Mouse (Mus musculus) testis, postnatal 10 days (tissue): Measurements from ENCODE around the gene Mapk8ip3.

Source experiments
- DNase-seq: peaks from one replicate; pipeline ENCODE4 v3.0.0; 2021; ENCODE audit warnings: low spot score

Mapk8ip3 gene

GRCm38 (mm10) chr17:24902124-24902523 lies 34.7 kb downstream of the Mapk8ip3 start:
- DNase-seq, result no peak

- DNase-seq, result no peak
Observed at GRCm38 (mm10) chr17:24900014-24900413, 36.8 kb downstream of the Mapk8ip3 start.

DNA sequence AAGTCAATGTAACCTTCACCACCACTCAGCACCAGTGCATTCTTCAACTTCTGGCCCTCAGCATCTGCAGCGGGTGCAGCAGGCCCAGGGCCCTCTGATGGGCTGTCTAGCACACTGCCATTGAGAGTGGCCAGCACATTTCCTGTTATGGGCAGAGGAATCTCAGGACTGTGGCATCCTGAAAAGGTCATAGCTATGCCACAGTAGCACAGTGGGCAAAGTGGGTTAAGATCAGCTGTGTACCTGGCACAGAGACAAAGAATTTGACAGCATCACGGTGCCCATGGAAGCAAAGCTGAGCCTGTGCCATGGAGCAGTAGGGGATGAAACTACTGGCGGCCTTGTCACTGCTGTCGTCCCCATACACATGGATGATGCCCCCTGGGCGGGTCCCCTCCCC lies 37.6 kb downstream of the Mapk8ip3 start:
- no peak for DNase-seq

GRCm38 (mm10) chr17:24898041-24898854 lies 38.5 kb downstream of the Mapk8ip3 start:
- DNase-seq, result no peak

DNA sequence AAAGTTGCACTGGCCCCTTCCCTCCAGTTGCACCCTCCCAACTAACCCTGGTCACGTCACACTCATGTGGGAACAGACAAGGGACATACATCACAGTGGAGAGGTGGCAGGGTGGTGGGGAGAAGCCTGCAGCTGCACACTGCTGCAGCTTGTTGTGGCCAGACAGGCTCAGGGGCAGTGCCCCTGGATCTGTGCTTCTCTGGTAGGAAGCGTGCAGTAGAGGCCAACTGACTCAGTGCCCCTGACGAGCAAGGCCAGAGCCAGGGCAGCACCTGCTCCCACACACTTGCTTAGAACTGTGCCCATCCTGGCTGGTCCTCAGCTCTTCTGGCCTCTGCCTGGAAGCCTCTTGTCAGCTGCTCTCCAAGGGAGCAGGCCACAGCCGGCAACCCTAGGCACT lies 39.2 kb downstream of the Mapk8ip3 start:
- no peak for DNase-seq

DNA sequence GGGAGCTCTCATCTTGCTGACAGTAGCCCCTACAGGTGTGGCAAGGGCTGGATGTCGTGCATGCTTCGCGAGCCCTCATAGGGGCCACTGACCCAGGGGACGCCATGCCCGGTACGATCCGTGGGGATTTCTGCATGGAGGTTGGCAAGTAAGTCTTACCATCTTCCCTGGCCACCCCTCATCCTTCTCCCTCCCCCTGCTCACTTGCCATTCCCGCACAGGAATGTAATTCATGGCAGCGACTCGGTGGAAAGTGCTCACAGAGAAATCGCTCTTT lies 39.8 kb downstream of the Mapk8ip3 start:
- no peak for DNase-seq

DNA sequence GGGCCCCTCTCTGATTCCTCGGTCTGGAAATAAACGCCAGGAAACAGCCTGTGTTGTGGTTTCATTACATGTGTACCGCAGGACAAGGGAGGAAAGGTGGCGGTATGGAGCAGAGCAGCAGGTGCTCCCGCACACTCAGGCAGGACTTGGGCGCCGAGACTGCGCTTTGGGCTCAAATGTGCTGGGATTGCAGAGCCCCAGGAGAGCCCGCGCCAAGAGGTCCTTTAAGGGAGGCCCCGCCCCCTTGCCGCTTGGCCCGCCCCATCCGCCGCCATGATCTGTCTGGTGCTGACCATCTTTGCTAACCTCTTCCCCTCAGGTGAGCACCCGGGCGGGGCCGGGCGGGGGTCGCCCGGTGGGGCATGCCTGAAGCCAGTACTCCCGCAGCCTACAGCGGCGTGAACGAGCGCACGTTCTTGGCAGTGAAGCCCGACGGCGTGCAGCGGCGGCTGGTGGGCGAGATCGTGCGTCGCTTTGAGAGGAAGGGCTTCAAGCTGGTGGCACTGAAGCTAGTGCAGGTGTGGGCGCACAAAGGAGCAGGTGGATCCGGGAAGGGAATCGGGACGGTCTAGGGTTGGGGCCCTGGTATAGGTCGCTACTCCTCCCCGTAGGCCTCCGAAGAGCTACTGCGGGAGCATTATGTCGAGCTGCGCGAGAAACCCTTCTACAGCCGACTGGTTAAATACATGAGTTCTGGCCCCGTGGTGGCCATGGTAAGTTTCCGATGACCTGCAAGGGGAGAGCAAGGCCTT lies 40.4 kb downstream of the Mapk8ip3 start, which contains the start of gene Nme3:
TSS of gene Nme3 (plus strand) at position 260 of the 752 bp plus-strand sequence.
- DNase-seq, result peak; percentile 85

GRCm38 (mm10) chr17:24895571-24896240 lies 41.1 kb downstream of the Mapk8ip3 start:
- no peak for DNase-seq

GRCm38 (mm10) chr17:24894995-24895547 lies 41.7 kb downstream of the Mapk8ip3 start, which contains the start of the genes Eme2 and Mrps34:
Eme2 (minus strand) TSS chr17:24895087.
Mrps34 (plus strand) TSS chr17:24895116.
- DNase-seq, result peak; percentile 83

DNA sequence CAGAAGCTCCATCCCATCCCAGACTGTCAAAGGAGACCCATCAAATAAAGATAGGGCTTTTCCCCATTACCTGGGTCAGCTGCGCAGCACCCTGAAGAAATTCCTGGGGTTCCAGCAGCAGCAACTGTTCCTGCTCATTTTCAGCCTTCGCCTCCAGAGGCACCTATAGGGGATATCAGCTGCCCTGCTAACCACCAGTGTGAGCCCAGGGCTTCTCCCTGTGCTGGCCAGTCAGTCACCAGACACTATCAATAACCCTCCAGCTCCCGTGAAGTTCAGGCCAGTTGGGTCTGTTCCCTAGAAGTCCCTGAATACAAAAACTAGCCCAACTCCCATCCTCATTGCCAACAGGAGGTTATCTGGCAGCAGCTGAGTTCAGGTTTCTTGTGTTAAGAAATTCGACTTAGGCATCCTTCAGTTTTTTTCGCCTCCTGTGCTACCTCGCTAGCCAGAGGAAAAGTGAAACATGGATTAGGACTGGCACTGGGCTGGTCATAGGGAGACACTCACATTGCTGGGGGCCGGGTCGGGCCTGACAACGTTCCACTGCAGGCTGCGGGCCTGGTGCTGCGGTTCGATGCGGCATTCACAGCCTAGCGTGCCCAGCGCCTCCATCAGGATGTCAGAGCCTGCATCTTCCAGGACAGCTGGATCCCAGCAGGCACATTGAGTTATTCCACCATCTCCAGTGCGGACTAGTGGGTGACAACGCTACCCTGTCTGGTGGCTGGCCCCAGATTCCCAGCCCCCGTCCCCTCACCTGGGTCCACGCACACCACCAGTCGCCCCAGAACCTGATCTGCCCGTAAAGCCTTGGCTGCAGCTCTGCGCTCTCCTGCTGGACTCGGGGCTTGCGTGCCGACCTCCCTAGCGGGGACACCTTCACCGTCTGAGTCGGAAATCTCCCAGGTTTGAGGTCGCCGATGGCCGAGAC lies 42.4 kb downstream of the Mapk8ip3 start:
- no peak for DNase-seq

GRCm38 (mm10) chr17:24893276-24893675 lies 43.5 kb downstream of the Mapk8ip3 start:
- DNase-seq, result no peak

GRCm38 (mm10) chr17:24892785-24893184 lies 44.0 kb downstream of the Mapk8ip3 start:
- no peak for DNase-seq

DNA sequence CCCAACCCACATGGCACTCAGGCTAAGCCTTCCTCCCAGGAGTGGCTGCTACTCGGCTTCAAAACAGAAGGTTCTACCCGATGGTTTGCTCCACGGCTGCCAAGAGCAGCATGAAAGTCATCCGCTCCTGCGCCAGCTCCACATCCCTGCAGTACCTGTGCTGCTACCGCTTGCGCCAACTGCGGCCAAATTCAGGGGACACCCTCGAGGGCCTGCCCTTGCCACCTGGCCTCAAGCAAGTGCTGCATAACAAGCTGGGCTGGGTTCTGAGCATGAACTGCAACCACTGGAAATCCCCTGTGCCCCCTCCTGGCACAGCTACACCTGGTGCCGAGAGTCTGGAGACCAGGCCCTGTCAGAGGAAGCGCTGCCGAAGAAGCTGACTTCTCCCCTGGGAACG lies 45.5 kb downstream of the Mapk8ip3 start:
- no peak for DNase-seq

GRCm38 (mm10) chr17:24890151-24891092 lies 46.4 kb downstream of the Mapk8ip3 start:
- no peak for DNase-seq

DNA sequence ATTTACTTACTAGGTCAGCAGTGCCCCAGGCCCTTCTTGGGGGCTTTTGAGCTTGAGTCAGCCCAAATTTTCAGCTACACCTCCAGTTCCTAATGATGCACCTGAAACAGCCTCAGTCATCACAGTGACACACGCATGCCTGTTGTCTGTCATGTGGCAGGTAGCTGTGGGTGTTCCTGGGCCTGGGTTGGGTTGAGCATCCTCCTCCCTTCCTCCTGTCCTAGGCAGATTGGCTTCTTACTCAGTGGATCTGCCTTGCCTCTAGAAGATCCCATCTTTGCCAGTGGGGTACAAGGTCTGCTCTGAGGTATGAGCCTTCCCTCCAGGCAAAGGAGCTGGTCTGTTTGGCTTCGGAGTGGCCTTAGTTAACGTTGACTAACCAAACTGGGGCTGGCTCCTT lies 47.9 kb downstream of the Mapk8ip3 start:
- DNase-seq, result no peak

- DNase-seq, result no peak
Observed at GRCm38 (mm10) chr17:24887291-24888080, 49.3 kb downstream of the Mapk8ip3 start.

GRCm38 (mm10) chr17:24886932-24887271 lies 49.9 kb downstream of the Mapk8ip3 start:
- no peak for DNase-seq

- DNase-seq, result peak; percentile 99
Observed at GRCm38 (mm10) chr17:24886134-24886931, 50.4 kb downstream of the Mapk8ip3 start, which contains the start of the genes Nubp2 and Spsb3. Nubp2 (minus strand) TSS chr17:24886349. Spsb3 (plus strand) TSS chr17:24886643.
